Mouse (Mus musculus): ENCODE results near the gene Rtp3.

Gene Rtp3

DNA sequence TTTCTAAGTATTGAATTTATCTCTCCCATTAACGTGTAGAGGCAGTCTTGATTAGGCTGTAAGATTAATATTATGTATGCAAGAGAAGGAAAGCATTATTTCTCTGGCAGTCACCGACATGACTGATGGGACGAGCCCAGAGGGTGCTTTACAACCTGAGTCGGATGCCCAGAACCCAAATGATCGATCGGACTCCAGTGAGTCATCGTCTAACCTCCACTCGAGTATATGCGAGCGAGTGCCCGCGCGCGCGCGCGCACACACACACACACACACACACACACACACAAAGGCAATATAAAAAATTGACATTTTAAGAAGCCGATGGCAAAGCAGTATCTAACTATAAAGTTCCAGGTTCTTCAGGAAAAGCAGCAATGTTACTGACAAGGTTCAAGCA is 45.0 kb downstream of the Rtp3 start:
- DNase-seq (ENCODE audit: low read depth): no peak

- DNase-seq (ENCODE audit: low read depth): no peak
These were observed 46.1 kb downstream of the Rtp3 start for GRCm38 (mm10) chr9:110944265-110944664.

- no peak for DNase-seq (ENCODE audit: low read depth)
These were observed 52.6 kb downstream of the Rtp3 start for GRCm38 (mm10) chr9:110937506-110938490.

- DNase-seq (ENCODE audit: low read depth): no peak
These were observed 54.4 kb downstream of the Rtp3 start for GRCm38 (mm10) chr9:110935941-110936340.
